Comparison of ENCODE assay signal across 9 mouse cellular contexts in genomic region chr1:64195970-64196491, GRCm38 (mm10).
DNase-seq lines count a peak whose midpoint lies in the region; ATAC-seq and TF ChIP-seq lines count a peak whose summit lies in the region.
"Had no signal": no experiment of that assay in that cellular context is flagged by ENCODE, and none has a peak within 500 bp of the region (broad histone marks: within the 10 kb centered on the region; RNA-seq: fewer than 3 reads in every experiment).

No protein-coding gene starts in this region.

- TF ChIP-seq CTCF in layer of hippocampus, adult 2 months (conservative IDR thresholded peaks at IDR 0.05), result no peak

- H3K4me3 ChIP-seq in layer of hippocampus, adult 2 months, result no peak overlapping the region
- H3K4me3 ChIP-seq in heart, embryonic 10.5 days, result no peak overlapping the region; the same call in 1 of the 2 replicates
- H3K4me3 ChIP-seq in midbrain, embryonic 13.5 days (replicated peaks), result no peak overlapping the region
- H3K4me3 ChIP-seq: liver, embryonic 15.5 days had no signal

- H3K27ac ChIP-seq in layer of hippocampus, adult 2 months, result peak overlapping the region; percentile 51
- H3K27ac ChIP-seq in heart, embryonic 10.5 days, result peak overlapping the region; percentile 17; the same call in 1 of the 2 replicates
- no peak overlapping the region for H3K27ac ChIP-seq in midbrain, embryonic 13.5 days
- H3K27ac ChIP-seq: liver, embryonic 15.5 days had no signal

- ATAC-seq in midbrain, embryonic 13.5 days, result peak; percentile 21; the same call in 1 of the 2 replicates
- ATAC-seq in megakaryocyte, adult 5-6 weeks (ENCODE audit: poor library complexity, severe bottlenecking), result no peak

- no peak overlapping the region for H3K4me2 ChIP-seq in midbrain, embryonic 13.5 days (replicated peaks)
- H3K4me2 ChIP-seq: liver, embryonic 15.5 days had no signal

- no peak overlapping the region for H3K9ac ChIP-seq in midbrain, embryonic 13.5 days (replicated peaks)
- H3K9ac ChIP-seq: liver, embryonic 15.5 days had no signal

- H3K9me3 ChIP-seq in heart, embryonic 10.5 days, result no peaks in the 10 kb centered on the region
- no peaks in the 10 kb centered on the region for H3K9me3 ChIP-seq in midbrain, embryonic 13.5 days
- H3K9me3 ChIP-seq: liver, embryonic 15.5 days had no signal

- H3K4me1 ChIP-seq in heart, embryonic 10.5 days, result peaks cover 14% of the 10 kb centered on the region
- H3K4me1 ChIP-seq in midbrain, embryonic 13.5 days (replicated peaks), result peaks cover 54% of the 10 kb centered on the region
- H3K4me1 ChIP-seq: liver, embryonic 15.5 days had no signal

- no peaks in the 10 kb centered on the region for H3K27me3 ChIP-seq in heart, embryonic 10.5 days (ENCODE audit: insufficient read depth, poor library complexity, severe bottlenecking)
- H3K27me3 ChIP-seq in midbrain, embryonic 13.5 days, result no peaks in the 10 kb centered on the region
- H3K27me3 ChIP-seq: liver, embryonic 15.5 days had no signal

- no peaks in the 10 kb centered on the region for H3K36me3 ChIP-seq in heart, embryonic 10.5 days
- H3K36me3 ChIP-seq in midbrain, embryonic 13.5 days, result no peaks in the 10 kb centered on the region
- H3K36me3 ChIP-seq: liver, embryonic 15.5 days had no signal

- DNase-seq in layer of hippocampus, adult 2 months (ENCODE audit: low spot score in 2 of 2), result no peak
- no peak for DNase-seq in layer of hippocampus, adult 8-10 months (ENCODE audit: low spot score in 2 of 2)
- peak; percentile 57 to 63 for DNase-seq in cerebellum, postnatal 14 days
- DNase-seq in heart, embryonic 10.5 days (ENCODE audit: low spot score), result no peak
- no peak for DNase-seq in testis, postnatal 14 days (ENCODE audit: low spot score)
- no peak for DNase-seq in urinary bladder, postnatal 10 days (ENCODE audit: low spot score)

- 20% methylated on average over 4 of the region's 4 CpGs for WGBS in heart, embryonic 10.5 days
- WGBS in midbrain, embryonic 13.5 days, result 11% methylated on average over 4 of the region's 4 CpGs

Comparison
In these comparisons a context has a peak if more than half of its experiments do, and no peak if none do; other contexts are left out.
1. DNase-seq: peak in cerebellum, postnatal 14 days (2 of 2); none in layer of hippocampus, adult 2 months (0 of 2), layer of hippocampus, adult 8-10 months (0 of 2), heart, embryonic 10.5 days (single experiment), testis, postnatal 14 days (single experiment) and urinary bladder, postnatal 10 days (single experiment).